Mouse (Mus musculus): Measurements from ENCODE around the gene Myl9. TPM values are rescaled to one million over a fixed set of nuclear protein-coding genes. Genes with fewer than 3 reads are reported as not detected.

Gene Myl9
- polyA plus RNA-seq (2014; fragmentation: Illumina TruSeq; extraction: RNeasy Lipid Tissue Mini Kit (QIAGEN cat#74804); ENCODE audit: low read depth, low replicate concordance), result 1.5 TPM

GRCm38 (mm10) chr2:156774738-156775454, at the start of gene Myl9:
Gene Myl9, plus strand, starts transcription at chr2:156775420.

Other genes starting within 250 kb of the Myl9 start
- 7.5 TPM for gene Aar2, start 227.8 kb upstream of the Myl9 start, polyA plus RNA-seq (2014; fragmentation: Illumina TruSeq; extraction: RNeasy Lipid Tissue Mini Kit (QIAGEN cat#74804); ENCODE audit: low read depth, low replicate concordance)
- 5.8 TPM for gene Dlgap4, start 161.7 kb upstream of the Myl9 start, polyA plus RNA-seq (2014; fragmentation: Illumina TruSeq; extraction: RNeasy Lipid Tissue Mini Kit (QIAGEN cat#74804); ENCODE audit: low read depth, low replicate concordance)
- 1.8 TPM for gene Tgif2, start 64.6 kb downstream of the Myl9 start, polyA plus RNA-seq (2014; fragmentation: Illumina TruSeq; extraction: RNeasy Lipid Tissue Mini Kit (QIAGEN cat#74804); ENCODE audit: low read depth, low replicate concordance)
- gene 4930518I15Rik, start 82.5 kb downstream of the Myl9 start, polyA plus RNA-seq (2014; fragmentation: Illumina TruSeq; extraction: RNeasy Lipid Tissue Mini Kit (QIAGEN cat#74804); ENCODE audit: low read depth, low replicate concordance), result 0.58 TPM
- gene Rab5if, start 87.7 kb downstream of the Myl9 start, polyA plus RNA-seq (2014; fragmentation: Illumina TruSeq; extraction: RNeasy Lipid Tissue Mini Kit (QIAGEN cat#74804); ENCODE audit: low read depth, low replicate concordance), result 262 TPM
- gene Sla2, start 111.8 kb downstream of the Myl9 start, polyA plus RNA-seq (2014; fragmentation: Illumina TruSeq; extraction: RNeasy Lipid Tissue Mini Kit (QIAGEN cat#74804); ENCODE audit: low read depth, low replicate concordance), result not detected
- 58.1 TPM for gene Ndrg3, start 216.6 kb downstream of the Myl9 start, polyA plus RNA-seq (2014; fragmentation: Illumina TruSeq; extraction: RNeasy Lipid Tissue Mini Kit (QIAGEN cat#74804); ENCODE audit: low read depth, low replicate concordance)
- gene Dsn1, start 231.7 kb downstream of the Myl9 start, polyA plus RNA-seq (2014; fragmentation: Illumina TruSeq; extraction: RNeasy Lipid Tissue Mini Kit (QIAGEN cat#74804); ENCODE audit: low read depth, low replicate concordance), result 9.6 TPM